Mouse (Mus musculus) brain, embryonic 14.5 days (tissue): ENCODE measurements around the gene Pepd.

Experiments used
- CTCF ChIP-seq: fragments of 200-500 bp; IDR thresholded peaks from 2 replicates; pipeline ENCODE4 v1.5.1; 2012; ENCODE audit warnings: inconsistent platforms, mild to moderate bottlenecking, moderate library complexity, borderline replicate concordance; ENCODE audit not compliant: insufficient read depth, insufficient read length; ENCODE audit errors: extremely low read depth
- POLR2A ChIP-seq: fragments of 200-500 bp; IDR thresholded peaks from 2 replicates; pipeline ENCODE4 v1.6.1; 2012; ENCODE audit warnings: mild to moderate bottlenecking, inconsistent platforms, borderline replicate concordance; ENCODE audit not compliant: poor library complexity, insufficient read depth, insufficient read length, severe bottlenecking; ENCODE audit errors: extremely low read depth

- no peak for TF ChIP-seq CTCF
- TF ChIP-seq POLR2A: peak; percentile 33; the same call in 1 of the 2 replicates
Observed at GRCm38 (mm10) chr7:34911919-34912897, at the start of gene Pepd.
